Mouse (Mus musculus) G1E (cell line): ENCODE measurements around the gene Tgfa.

Source experiments
- CTCF ChIP-seq: IDR thresholded peaks from 2 replicates; pipeline ENCODE4 v1.5.1; 2012; ENCODE audit warnings: low read depth, low read length, inconsistent platforms, mixed read lengths
- GATA1 ChIP-seq: IDR thresholded peaks from 2 replicates; pipeline ENCODE4 v1.6.1; 2012; ENCODE audit warnings: borderline replicate concordance, low read length, inconsistent platforms, mixed read lengths
- POLR2AphosphoS5 ChIP-seq: IDR thresholded peaks from 2 replicates; pipeline ENCODE4 v1.6.1; 2012; ENCODE audit warnings: low read depth, low read length, inconsistent platforms; ENCODE audit not compliant: insufficient replicate concordance
- TAL1 ChIP-seq: conservative IDR thresholded peaks from 2 replicates; pipeline ENCODE4 v1.6.1; 2012; ENCODE audit warnings: low read depth, low read length, inconsistent platforms, mixed read lengths

GRCm38 (mm10) chr6:86270373-86271068 is 75.5 kb downstream of the Tgfa start:
- TF ChIP-seq CTCF = no peak
- TF ChIP-seq TAL1 = no peak
- no peak for TF ChIP-seq POLR2AphosphoS5
- no peak for TF ChIP-seq GATA1
